Mouse (Mus musculus) small intestine, adult 2 months (tissue): ENCODE measurements around the gene Cyp1a2.

ENCODE experiments used
- CTCF ChIP-seq: fragments of 200-500 bp; IDR thresholded peaks from 2 replicates; pipeline ENCODE4 v1.5.1; 2012; ENCODE audit warnings: low read depth, mild to moderate bottlenecking, control low read depth, inconsistent platforms, low read length, moderate library complexity, mixed read lengths; ENCODE audit not compliant: insufficient replicate concordance, insufficient read length; ENCODE audit errors: extremely low read depth
- POLR2A ChIP-seq: fragments of 200-500 bp; IDR thresholded peaks from 2 replicates; pipeline ENCODE4 v1.6.1; 2012; ENCODE audit warnings: low read depth, mild to moderate bottlenecking, control low read depth, inconsistent platforms, low read length, moderate library complexity

DNA sequence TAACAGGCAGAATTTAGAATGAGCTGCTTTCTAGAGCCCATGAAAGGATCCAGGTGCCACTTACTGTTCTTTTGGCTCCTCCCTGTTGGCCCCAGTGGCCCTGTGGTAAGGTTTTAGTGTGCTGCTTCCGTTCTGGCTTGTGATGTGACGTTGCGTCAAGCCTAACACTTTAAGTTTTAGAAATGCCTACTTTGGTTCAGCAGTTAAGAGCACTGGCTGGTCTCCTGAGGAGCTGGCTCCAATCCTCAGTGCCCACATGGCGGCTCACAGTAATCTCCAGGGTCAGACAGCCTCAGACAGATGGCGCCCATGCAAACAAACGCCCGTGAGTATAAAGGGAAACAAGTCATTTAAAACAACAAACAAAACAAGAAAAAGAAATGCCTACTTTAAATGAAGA lies 34.9 kb upstream of the Cyp1a2 start:
- TF ChIP-seq CTCF (no peak), POLR2A (no peak)
